Mouse (Mus musculus) thymus, adult 18-20 months (tissue): ENCODE measurements around the gene Smndc1.

Experiments used
- DNase-seq, 2 experiments: peaks; one replicate each; pipeline ENCODE4 v3.0.0; 2022; ENCODE audit warnings: mixed read lengths in 2 of 2

The Smndc1 gene

GRCm38 (mm10) chr19:53390495-53391007, at the start of gene Smndc1:
Smndc1 (minus strand) TSS chr19:53390578.
- DNase-seq, result peak; percentile 99 to 100

- DNase-seq, result no peak
Measured at GRCm38 (mm10) chr19:53439340-53439739, 49.0 kb upstream of the Smndc1 start.

DNA sequence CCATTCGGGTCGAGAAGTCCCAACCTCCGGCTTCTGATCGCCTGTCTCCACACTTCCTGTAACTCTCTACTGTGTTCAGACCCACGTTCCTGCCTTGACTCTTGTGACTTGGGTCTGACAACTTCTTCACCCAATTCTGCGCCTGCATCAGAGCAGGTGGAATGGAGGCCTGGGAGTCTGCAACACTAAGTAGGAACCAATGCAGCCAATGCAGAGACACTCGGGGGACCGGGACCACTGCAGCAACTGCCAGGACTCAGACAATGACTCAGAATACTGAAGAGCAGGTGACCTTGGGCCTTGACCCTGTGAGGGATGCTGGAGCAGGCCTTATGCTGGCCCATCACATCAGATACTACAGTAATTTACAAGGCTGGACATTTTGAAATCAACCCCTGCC, 47.6 kb upstream of the Smndc1 start:
- no peak for DNase-seq

GRCm38 (mm10) chr19:53437311-53437958, 47.1 kb upstream of the Smndc1 start:
- no peak for DNase-seq

- DNase-seq, result no peak
Measured at GRCm38 (mm10) chr19:53433949-53434689, 43.7 kb upstream of the Smndc1 start.

DNA sequence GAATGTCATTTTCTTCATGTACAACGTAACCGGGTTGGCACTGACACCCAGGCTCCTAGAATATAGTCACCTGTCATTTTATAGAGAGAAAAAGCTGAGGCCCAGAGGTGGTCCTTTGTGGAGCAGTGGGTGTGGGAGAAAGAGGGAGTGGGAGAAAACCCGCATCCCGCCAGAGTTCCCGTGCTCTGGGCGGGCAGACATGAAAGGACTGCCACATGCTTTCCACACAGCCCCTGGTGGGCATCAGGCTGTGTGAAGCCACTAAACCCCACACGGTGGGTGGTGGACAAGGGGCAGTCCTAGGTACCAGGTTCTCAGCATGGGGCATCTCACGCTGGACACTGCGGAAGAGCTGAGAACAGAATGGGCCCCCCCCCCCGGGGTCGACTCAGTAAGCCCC, 40.6 kb upstream of the Smndc1 start:
- DNase-seq, result no peak

GRCm38 (mm10) chr19:53430356-53430755, 40.0 kb upstream of the Smndc1 start:
- DNase-seq, result no peak

- DNase-seq, result no peak
Measured at GRCm38 (mm10) chr19:53427817-53428216, 37.4 kb upstream of the Smndc1 start.

DNA sequence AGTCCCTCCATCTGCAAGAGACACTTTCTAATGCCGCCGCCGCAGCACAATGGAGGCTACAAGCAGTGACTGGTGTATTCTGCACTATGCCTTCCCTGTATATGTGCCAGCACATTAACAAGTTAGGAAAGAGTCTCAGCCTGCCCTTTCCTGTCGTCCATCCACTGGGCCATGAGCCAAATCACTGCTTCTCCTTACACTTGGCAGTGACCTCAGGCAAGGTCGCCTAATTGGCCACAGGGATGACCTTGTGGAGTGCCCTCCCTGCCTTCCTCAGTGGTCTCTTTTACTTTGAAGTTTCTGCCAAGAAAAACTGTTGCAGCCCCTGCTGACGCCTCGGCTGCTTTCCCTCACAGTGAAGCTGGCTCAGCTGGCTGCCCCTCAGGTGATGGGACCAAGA, 37.0 kb upstream of the Smndc1 start:
- DNase-seq, result no peak

GRCm38 (mm10) chr19:53425824-53426223, 35.4 kb upstream of the Smndc1 start:
- DNase-seq, result no peak

DNA sequence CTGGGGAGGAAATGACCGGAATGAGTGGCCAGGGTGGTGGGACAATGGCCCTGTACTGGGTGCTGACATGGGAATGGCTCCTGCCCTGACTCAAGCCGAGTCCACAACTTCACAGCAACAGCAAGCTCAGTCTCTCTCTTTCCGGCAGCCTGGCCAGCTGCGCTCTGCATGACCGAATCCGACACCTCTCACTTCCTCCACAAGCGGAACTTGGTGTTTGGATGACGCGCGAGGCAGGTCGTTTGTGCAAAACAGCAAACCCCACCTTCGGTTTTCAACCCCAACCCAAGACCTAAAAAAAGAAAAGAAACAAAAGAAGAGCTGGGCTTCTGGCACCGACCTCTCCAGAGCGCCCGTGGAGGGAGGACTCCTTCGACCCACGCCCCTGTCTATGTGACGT, 34.3 kb upstream of the Smndc1 start:
- DNase-seq, result peak; percentile 82 to 92

DNA sequence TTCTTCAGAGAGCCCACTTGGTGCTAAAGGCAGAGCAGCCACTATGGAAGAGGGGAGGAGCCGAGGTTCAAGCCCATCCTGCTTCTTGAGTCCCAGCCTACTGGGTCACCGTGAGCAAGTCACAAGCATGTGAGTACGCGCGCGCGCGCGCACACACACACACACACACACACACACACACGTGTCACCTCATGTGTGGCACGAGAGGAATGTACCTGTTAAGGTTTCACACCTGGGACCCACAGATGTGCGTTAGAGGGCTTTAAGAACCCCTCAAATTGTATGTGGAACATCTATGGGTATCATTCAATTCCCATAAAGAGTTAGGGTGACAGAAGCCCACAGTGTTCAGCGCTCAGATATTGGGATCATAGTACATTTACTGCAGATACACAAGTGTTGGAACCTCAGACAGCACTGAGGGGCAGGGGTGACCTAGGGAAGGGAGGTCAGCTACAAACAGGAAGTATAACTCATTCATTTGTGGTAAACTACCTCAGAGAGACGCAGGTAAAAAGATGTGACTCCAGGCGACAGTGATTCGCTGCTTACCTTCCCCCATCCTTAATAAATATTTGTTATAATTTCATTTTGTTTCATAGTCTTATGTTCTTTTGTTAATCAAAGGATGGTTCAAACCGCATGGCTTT, 33.6 kb upstream of the Smndc1 start:
- peak in 1 of 2 experiments; percentile 69 for DNase-seq

DNA sequence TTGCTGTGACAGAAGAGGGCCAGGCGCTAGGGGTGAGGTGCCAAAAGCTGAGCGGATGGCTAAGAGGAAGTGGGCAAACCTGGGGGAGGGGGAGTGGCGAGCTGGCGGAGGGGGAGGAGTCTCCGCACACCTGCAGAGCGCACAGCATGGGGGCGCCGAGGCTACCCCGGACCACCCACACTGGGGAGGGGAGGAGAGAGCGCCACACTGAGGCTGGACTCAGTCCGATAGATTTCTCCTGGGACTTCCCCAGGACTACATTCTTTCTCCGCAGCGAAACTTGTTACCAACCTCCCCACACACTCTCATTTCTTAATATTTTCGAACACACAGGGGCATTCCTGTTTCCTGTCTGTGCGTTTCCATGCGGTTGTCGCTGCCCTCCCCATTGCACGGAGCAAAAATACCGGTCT, 33.0 kb upstream of the Smndc1 start:
- peak; percentile 84 to 86 for DNase-seq

DNA sequence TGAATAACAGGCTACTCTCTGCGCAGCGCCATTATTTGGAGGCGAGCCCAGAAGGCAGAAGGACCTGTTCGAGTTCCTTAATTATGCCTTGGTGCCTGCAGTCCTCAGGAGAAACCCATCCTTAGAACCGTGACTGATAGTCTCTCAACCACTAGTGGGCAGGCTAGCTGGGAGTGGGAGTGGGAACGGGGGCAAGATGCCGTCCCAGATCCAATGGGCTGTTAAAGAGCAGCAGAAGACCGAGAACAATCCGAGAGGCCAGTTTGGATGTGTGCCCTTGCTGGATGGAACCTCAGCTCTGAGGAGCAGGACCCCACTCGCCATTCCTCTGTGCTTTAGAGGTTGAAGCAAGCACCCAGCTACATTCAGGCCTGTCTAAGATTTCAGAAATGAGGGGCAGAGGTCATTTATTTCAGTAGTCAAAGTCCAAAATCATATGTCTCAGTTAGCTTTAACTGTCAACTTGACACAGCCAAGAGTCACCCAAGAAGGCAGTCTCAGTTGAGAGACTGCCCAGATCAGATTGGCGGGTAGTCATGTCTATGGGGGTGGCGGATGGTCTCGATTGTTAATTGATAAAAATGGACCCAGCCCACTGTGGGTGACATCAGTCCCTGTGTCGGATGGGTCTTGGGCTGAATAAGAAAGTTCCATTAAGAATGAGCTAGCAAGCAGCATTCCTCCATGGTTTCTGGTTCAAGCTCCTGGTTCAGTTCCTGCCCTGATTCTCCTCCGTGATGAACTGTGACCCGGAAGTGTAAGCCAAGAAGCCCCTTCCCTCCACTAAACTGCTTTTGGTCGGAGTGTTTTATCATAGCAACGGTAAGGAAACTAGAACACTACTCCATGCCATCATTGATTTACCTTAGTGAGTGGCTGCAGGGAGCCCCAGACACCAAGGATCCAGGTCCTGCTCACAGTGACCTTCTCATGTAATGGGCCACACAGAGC, 32.3 kb upstream of the Smndc1 start:
- no peak for DNase-seq

- DNase-seq, result no peak
Measured at GRCm38 (mm10) chr19:53421583-53422188, 31.3 kb upstream of the Smndc1 start.

GRCm38 (mm10) chr19:53420924-53421582, 30.7 kb upstream of the Smndc1 start:
- peak; percentile 56 to 76 for DNase-seq

- peak; percentile 52 to 71 for DNase-seq
Measured at GRCm38 (mm10) chr19:53419834-53420233, 29.5 kb upstream of the Smndc1 start.

GRCm38 (mm10) chr19:53415198-53415597, 24.8 kb upstream of the Smndc1 start:
- DNase-seq, result no peak

GRCm38 (mm10) chr19:53414650-53415049, 24.3 kb upstream of the Smndc1 start:
- DNase-seq, result no peak

GRCm38 (mm10) chr19:53413617-53414380, 23.4 kb upstream of the Smndc1 start:
- DNase-seq, result no peak
